Mouse (Mus musculus) embryonic fibroblast, embryonic 13.5 days (primary cell): ENCODE measurements at regions not wholly inside any gene's neighbourhood (a gene's known extent, or its start where the extent isn't known, plus 50 kb on each side); places are given as distances from the start of the nearest gene placed in this dataset.

Experiments
- CTCF ChIP-seq: IDR thresholded peaks from 2 replicates; pipeline ENCODE4 v1.5.1; 2011; ENCODE audit warnings: mild to moderate bottlenecking, control low read depth, low read length, moderate library complexity, borderline replicate concordance; ENCODE audit not compliant: insufficient read depth
- POLR2A ChIP-seq: IDR thresholded peaks from 2 replicates; pipeline ENCODE4 v1.6.1; 2011; ENCODE audit warnings: low read depth, mild to moderate bottlenecking, control low read depth, low read length, moderate library complexity

DNA sequence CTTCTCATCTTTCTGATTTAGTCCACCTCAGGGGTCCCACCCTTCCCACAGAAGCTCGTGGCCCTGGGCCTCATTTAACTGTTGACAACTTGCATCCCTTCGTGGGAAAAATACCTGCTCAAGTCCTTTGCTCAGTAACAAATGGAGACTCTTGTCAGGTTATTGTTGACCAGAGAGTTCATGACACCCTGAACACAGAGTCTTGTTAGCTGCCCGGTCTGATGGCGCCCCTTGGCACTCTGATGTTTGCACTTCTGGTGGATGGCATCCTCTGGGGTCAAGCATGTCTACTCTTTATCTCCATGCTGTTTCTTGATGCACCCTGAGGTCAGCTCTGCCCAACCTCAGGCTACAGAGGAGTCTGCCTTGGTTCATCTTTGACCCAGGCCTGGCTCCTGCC, 157.6 kb upstream of the Trpc7 start:
- no peak for TF ChIP-seq CTCF
- TF ChIP-seq POLR2A, result no peak
